Mouse (Mus musculus) layer of hippocampus, postnatal 10 days (tissue): ENCODE results near the gene Bhlhe41. TPM values are rescaled to one million over a fixed set of nuclear protein-coding genes. Genes with fewer than 3 reads are reported as not detected.

Experiments
- DNase-seq, 2 experiments: peaks; one replicate each; pipeline ENCODE4 v3.0.0; 2021; ENCODE audit warnings: low spot score in 2 of 2
- total RNA-seq, 2 experiments: library from RNA; stranded (reverse); gene quantifications; 2 replicates each; pipeline ENCODE4 v1.2.3; 2021

Bhlhe41 gene
- total RNA-seq, 2 experiments from 2014 or later, result 15.5 to 19.3 TPM

DNA sequence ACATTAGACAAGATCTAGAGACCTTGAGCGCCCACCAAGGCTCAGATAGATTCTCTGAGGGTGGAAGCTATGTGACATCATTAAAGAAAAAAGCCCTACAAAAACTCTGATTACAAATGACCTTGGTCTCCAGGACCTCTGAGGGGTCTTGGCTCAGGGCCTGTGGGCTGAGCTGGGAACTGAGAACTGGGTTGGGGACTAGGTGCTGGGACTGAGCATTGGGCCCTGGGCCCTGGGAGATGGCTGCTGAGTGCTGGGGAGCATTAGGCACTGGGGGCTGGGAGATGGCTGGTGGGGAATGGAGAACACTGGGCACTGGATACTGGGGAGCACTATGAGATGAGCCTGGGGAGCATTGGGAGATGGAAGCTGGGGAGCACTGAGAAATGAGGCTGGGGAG, 19.3 kb downstream of the Bhlhe41 start:
- DNase-seq, result no peak

DNA sequence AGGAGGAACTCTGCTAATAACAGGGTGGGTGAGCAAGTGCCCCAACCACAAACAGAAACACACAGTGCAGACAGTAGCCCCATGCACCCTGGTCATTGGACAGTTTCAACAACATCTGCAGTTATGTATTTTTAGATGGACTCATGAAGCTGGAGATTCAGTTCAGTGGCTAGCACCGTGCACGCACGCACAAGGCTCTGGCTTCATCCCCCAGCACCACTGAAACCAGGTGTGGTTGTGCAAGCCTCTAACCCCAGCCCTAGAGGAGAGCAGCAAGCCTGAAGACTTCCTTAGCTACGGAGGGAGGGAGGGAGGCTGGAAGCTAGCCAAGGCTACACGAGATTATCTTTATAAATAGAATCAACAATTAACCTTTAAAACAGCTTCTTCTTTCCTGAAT, 19.7 kb downstream of the Bhlhe41 start:
- DNase-seq, result no peak

DNA sequence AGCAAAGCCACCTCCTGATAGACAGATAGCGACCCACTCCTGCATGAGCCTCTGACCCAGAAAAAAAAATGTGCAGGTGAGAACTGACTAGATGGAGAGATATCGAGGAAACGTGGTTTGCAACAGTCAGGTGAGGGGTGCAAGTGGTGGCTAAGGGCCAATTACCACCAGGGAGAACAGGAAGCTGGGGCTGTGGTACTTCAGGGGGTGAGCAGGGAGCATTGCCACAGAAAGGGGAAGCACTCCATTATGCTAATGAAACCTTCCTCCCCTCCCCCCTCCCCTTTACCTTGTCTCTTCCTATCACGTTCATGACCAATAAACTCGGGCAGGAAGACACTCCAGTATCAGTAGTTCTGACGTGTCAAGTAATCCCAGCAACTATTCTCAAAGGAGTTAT, 30.0 kb downstream of the Bhlhe41 start:
- no peak for DNase-seq

DNA sequence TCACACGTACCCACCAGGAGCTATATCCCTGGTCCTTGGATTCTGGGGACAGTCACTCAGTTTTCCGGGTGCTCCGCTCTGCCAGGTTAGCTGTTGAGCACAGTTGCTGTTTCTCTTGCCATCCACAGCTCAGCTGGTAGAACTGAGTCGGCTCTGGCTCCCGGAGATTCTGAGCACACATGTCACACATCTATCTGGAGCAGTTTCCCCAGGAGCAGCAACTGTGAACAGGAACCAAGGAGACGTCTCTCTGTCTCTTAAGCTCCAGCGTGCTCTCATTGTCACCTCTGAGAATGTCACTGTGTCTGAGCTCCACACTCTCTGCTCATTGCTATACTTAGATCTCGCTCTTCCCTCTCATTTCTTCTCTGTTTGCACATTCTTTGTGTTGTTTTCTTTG, 32.4 kb downstream of the Bhlhe41 start:
- no peak for DNase-seq

DNA sequence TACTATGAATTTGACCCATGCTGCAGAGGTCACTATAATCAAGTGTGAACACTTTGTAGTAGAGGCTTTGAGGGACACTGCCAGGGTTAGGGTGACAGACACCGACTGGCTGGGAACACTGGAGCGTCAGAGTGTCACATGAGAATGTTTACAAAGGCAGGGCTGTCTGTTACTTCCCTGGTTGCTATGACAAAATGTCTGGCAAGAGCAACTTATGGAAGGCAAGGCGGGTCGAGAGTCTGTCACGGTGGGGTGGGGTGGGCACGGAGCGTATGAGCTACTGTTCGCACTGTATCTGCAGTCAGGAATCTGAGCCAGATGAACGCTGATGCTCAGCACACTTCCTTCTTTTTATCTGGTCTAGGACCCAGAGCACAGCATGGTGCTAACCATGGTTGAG, 34.7 kb downstream of the Bhlhe41 start:
- no peak for DNase-seq

DNA sequence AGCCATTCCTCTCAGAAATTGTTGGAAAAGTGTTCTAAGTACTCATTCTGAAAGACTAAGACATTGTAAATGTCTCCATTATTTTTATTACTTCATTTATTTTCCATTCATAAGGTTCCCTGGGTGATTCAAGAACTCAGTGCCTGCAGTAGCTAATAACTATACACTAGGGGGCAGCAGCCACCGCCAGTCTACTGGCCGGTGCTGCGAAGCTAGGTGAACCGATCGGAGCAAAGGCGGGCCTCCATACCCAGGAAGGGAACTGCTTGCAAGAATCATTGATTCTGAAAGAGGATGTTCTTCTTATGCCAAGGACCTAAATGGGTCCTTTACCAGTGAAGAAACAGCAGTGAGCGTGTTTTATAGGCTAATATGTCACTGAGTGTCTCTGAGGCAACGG, 35.2 kb downstream of the Bhlhe41 start:
- peak; percentile 68 to 78 for DNase-seq

DNA sequence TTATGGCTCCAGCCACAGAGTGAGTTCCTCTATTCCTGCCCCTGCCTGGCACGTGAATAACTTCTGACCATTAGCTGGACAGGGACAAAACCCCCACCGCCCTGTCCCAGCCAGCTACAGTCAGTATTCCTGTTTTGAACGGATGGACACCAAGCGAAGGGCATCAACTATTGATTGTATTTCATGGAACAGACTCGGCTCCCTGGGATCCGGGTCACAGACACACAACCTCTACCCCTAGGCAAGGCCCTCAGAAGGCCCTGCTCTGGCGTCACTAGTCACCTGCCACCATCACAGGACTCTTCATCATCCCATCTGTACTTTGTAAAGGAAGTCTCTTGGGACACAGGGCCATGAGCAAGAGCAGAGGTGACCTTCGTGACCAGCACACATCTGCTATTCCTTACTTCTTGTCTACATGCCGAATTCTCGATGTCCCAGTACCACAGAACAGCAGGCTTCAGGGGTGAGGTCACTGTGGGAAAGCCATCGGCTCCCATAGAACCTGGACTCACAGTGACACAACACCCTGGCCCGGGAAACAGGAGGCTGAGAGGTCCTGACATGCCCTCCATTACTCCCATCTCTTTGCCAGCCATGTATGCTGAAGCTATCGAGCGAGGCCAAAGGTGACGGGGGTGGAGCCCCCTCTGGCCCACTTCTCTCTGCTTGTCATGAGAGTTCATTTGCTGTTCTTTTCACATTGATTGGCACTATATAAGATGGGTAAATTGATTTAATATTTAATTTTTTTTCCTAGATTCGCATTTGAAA, 36.1 kb downstream of the Bhlhe41 start:
- no peak for DNase-seq

DNA sequence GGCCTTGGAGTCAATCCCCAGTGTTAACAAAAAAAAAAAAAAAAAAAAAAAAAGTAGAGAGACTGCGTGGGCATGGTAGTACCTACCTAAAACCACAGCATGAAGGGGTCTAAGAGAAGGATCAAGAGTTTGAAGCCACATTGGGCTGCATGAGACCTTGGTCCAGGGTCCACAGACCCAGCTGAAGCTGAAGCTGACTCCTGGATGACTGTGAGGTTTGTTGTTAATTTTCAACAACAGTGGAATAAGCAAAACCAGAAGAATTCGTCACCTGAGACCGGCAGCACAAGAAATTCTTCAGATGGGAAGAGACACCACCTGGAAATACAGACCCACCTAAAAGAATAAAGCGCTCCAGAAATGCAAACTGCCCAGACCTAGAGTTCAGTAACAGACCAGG, 39.1 kb downstream of the Bhlhe41 start:
- no peak for DNase-seq

DNA sequence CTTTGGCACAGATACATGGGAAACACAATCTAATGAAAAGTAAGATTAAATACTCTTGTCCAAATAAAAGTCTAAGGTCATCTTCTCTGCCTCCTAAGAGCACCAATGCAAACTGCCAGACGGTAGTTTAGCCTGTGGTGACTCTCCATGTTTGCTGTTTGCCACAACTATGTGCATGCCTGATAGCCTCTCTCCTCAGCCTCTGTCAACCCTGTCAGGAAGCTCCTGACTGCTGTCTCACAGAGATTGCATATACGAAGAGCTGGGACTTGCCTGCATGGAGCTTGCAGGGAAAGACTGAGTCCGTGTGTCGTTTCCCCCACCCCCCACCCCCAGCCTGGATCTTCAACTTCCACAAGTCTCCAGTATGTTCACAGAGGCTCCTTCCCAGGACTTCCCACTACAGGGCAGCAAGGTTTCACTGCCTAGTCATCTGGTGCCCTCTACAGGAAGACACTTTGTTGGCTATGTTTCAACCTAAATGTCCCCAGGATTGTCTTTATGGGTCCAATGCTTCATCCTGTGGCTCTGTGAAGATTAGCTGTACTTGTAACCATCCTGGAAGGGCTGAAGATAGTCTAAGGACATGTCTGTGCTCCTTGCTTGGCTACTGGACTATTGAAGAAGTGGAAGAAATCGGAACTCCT, 41.6 kb downstream of the Bhlhe41 start:
- peak in 1 of 2 experiments; percentile 43 for DNase-seq

DNA sequence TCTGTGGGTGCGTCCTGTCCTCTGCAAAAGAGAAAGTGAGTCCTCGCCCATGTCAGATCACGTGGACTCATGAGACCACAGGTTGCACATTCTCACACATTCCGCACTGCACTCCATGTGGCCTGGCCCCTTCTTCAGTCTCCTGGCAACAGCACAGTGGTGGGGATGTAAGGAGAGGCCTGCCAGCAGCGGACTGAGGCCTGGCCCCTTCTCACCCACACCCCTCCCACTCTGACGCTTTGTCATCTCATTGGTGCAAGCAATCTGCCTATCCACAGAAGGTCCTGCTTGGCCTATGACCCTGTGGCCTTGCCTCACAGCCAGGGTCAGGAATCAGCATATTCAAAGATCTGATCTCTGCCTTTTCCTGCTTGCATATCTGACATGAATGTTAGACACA, 42.3 kb downstream of the Bhlhe41 start:
- DNase-seq, result no peak

DNA sequence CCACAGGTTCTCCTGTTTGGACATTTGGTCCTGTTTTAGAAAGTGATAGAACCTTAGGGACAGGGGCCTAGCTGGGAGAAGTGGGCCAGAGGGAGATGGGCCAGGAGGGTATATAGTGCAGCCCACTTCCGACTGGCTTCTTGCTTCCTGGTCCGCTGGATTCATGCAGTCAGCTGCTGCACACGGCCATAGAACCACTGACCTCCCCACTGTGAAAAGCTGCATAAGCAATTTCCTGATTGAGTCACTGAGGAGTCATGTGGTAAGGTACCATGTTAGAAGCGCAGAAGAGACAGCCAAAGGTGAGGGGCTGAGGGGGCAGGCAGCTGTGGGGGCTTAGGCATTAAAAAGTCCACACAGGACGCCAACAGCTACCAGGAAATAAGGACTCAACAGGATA, 43.1 kb downstream of the Bhlhe41 start:
- no peak for DNase-seq

DNA sequence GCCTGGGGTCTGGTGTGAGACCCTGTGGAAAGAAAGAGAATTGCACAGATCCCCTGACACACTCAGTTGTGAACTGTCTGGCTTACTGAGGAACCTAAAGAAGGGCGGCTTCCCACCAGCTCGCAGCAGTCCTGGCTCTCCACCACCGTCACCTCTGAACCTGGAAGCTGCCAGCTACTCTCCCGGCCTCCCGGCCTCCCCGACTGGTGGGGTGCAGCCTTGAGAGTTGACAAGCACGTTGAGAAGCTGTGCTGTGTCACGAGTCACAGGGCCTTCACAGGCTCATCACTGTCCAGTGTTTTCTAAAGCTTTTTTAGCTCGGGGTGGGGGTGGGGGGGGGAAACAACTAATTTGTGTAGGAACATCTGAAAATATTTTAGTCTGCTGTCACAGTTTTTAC, 46.2 kb downstream of the Bhlhe41 start:
- no peak for DNase-seq

DNA sequence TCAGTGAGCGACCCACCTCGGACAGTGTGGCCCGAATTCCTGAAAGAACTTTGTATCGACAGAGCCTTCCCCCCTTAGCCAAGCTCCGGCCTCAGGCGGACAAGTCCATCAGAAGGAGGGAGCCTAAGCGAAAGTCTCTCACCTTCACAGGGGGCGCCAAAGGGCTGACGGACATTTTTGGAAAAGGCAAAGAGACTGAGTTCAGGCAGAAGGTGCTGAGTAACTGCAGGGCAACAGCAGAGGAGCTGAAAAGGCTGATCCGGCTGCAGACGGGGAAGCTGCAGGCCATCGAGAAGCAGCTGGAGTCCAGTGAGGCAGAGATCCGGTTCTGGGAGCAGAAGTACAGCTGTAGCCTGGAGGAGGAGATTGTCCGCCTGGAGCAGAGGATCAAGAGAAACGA, 50.2 kb downstream of the Bhlhe41 start:
- DNase-seq, result no peak

DNA sequence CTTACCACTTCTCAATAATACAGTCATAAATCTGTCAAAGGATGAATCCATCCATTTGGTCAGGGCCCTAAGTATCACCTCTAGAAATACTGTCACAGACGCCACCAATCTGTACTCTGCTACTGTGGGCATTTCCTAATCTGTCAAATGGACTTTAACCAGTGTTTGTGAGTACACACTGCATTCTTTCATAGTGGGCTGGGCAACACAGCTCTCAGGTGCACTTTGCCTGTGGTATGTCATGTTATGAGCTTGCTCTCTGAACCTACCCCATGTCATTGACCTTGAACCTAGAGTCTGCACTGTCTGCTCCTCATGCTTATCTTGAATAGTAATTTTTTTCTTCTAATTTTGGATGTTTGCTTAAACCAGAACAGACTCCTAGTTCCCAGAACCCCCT, 54.2 kb downstream of the Bhlhe41 start:
- no peak for DNase-seq

DNA sequence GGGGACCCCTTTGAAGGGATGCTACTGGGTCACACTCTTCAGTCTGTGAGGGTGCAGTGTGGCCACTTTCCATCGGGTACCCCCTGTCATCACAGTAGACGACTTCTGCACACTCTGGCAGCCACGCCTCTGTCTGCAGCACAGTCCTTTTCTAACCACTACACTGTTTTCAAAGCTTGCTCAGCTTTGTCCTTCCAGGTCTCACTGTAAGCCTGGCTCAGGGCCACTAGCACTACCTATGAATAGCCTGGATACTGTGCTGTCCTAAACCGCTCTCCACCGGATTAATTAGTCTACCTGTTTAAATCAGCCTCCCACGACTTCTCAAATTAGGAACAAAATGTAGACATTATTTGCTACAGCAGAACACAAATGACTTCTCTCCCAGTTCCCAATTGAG, 55.3 kb downstream of the Bhlhe41 start:
- no peak for DNase-seq

DNA sequence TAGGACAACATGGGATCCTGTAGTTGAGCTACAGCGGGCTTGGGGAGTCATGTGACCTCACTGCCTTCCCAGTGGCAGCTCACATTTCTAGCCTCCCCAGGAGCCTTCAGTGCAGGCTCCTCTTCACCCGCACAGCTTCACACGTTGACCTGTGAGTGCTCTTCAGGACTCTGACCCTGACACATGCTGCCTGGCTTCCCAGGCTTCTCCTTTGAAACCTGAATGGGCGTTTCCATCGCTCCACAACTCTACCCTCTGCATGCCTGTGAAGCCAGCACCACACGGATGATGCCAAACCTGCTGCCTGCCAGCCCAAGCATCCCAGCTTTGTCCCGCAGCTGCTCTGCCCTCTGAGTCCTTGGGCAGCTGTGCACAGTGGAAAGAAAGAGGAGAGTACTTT, 55.8 kb downstream of the Bhlhe41 start:
- DNase-seq, result no peak

Other genes with a start within 250 kb of the Bhlhe41 start
- gene Tuba3b, start 249.8 kb downstream of the Bhlhe41 start, total RNA-seq, result not detected
- gene Rassf8, start 118.8 kb downstream of the Bhlhe41 start, total RNA-seq, result 10 to 100 TPM; 13.5 to 14.1 TPM
- 1 to 10 TPM; 5.3 to 5.5 TPM for gene Sspn, start 66.1 kb upstream of the Bhlhe41 start, total RNA-seq